Comparison of ENCODE assay signal across 9 mouse cellular contexts in the genomic region with DNA sequence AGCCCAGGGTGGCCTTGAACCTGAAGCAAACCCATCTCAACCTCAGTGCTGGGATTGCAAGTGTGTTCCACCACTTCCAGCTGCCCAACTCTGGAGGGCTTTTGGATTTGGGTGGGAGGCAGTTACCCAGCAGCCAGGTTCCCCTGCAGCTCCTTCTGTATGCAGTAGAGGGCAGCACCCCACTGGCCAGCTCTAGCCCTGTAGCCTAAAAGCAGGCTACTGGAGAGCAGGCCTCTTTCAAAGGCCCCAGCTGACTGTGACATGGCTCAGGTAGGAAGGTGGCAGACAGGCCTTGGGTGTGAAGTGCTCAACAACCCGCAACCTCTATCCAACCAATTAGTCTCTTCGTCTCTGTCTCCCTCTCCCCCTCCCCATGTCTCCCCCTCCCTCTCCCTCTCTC. TPM values are rescaled to one million over a fixed set of nuclear protein-coding genes. Genes with fewer than 3 reads are reported as not detected.
DNase-seq lines count a peak whose midpoint lies in the region; ATAC-seq lines count a peak whose summit lies in the region.
"Had no signal": no experiment of that assay in that cellular context is flagged by ENCODE, and none has a peak within 500 bp of the region (broad histone marks: within the 10 kb centered on the region; RNA-seq: fewer than 3 reads in every experiment).

No protein-coding gene starts in this region.

- 54% methylated on average over 2 of the region's 2 CpGs for WGBS in kidney, embryonic 14.5 days
- WGBS in liver, embryonic 11.5 days, result 73% methylated on average over 2 of the region's 2 CpGs

- H3K9ac ChIP-seq in kidney, embryonic 14.5 days (ENCODE audit: low read depth, low read length), result no peak overlapping the region
- H3K9ac ChIP-seq in liver, embryonic 11.5 days (ENCODE audit: low read depth, low read length), result no peak overlapping the region
- H3K9ac ChIP-seq: embryonic facial prominence, embryonic 15.5 days had no signal

- no peaks in the 10 kb centered on the region for H3K9me3 ChIP-seq in kidney, embryonic 14.5 days (ENCODE audit: control insufficient read depth, low read length)
- H3K9me3 ChIP-seq in liver, embryonic 11.5 days (ENCODE audit: control insufficient read depth, low read length), result no peaks in the 10 kb centered on the region
- H3K9me3 ChIP-seq: embryonic facial prominence, embryonic 15.5 days had no signal

- H3K27me3 ChIP-seq in kidney, embryonic 14.5 days (ENCODE audit: control insufficient read depth, insufficient read depth, low read length), result no peaks in the 10 kb centered on the region
- H3K27me3 ChIP-seq in liver, embryonic 11.5 days (replicated peaks; ENCODE audit: control insufficient read depth, insufficient read depth, low read length), result no peaks in the 10 kb centered on the region
- H3K27me3 ChIP-seq in splenic B cell, adult 2 months (ENCODE audit: control insufficient read depth, insufficient read depth, low read length, poor library complexity, severe bottlenecking), result no peaks in the 10 kb centered on the region
- H3K27me3 ChIP-seq: embryonic facial prominence, embryonic 15.5 days had no signal

- no peak overlapping the region for H3K4me2 ChIP-seq in kidney, embryonic 14.5 days (replicated peaks; ENCODE audit: low read depth, low read length)
- no peak overlapping the region for H3K4me2 ChIP-seq in liver, embryonic 11.5 days
- H3K4me2 ChIP-seq: embryonic facial prominence, embryonic 15.5 days had no signal

- peaks cover 32% of the 10 kb centered on the region for H3K36me3 ChIP-seq in kidney, embryonic 14.5 days (ENCODE audit: control insufficient read depth, insufficient read depth, low read length)
- peaks cover 21% of the 10 kb centered on the region for H3K36me3 ChIP-seq in liver, embryonic 11.5 days (ENCODE audit: control insufficient read depth, insufficient read depth, low read length)
- H3K36me3 ChIP-seq in splenic B cell, adult 2 months (ENCODE audit: control insufficient read depth, insufficient read depth, low read length, poor library complexity, severe bottlenecking), result peaks cover 2% of the 10 kb centered on the region

- H3K4me3 ChIP-seq in kidney, embryonic 14.5 days (ENCODE audit: low read length), result no peak overlapping the region
- no peak overlapping the region for H3K4me3 ChIP-seq in liver, embryonic 11.5 days (ENCODE audit: low read depth, low read length)
- H3K4me3 ChIP-seq: embryonic facial prominence, embryonic 15.5 days had no signal

- DNase-seq in urinary bladder, adult 18-20 months (ENCODE audit: low spot score in 2 of 2), result peak; percentile 20 to 52
- DNase-seq in urinary bladder, postnatal 10 days (ENCODE audit: low spot score), result no peak
- DNase-seq in embryo, embryonic 11 days, result peak; percentile 64
- no peak for DNase-seq in liver, embryonic 11.5 days (ENCODE audit: low spot score)
- peak; percentile 29 to 50 for DNase-seq in natural killer cell, adult 2 months (ENCODE audit: low spot score in 2 of 2)
- DNase-seq in splenic B cell, adult 2 months (ENCODE audit: low read depth, low spot score), result peak; percentile 73

- no peak overlapping the region for H3K27ac ChIP-seq in kidney, embryonic 14.5 days (ENCODE audit: low read depth, low read length)
- H3K27ac ChIP-seq in liver, embryonic 11.5 days (ENCODE audit: low read depth, low read length), result no peak overlapping the region
- H3K27ac ChIP-seq: embryonic facial prominence, embryonic 15.5 days had no signal

- peak; percentile 83 for ATAC-seq in granulocyte monocyte progenitor cell, adult 5-6 weeks (replicated peaks; ENCODE audit: poor library complexity, severe bottlenecking)
- ATAC-seq in kidney, embryonic 14.5 days (ENCODE audit: low FRiP score, low TSS enrichment), result peak; percentile 79
- ATAC-seq in liver, embryonic 11.5 days (replicated peaks; ENCODE audit: low FRiP score), result peak; percentile 68; the same call in 1 of the 2 replicates

- H3K4me1 ChIP-seq in kidney, embryonic 14.5 days (ENCODE audit: control insufficient read depth, insufficient read depth, low read length), result no peaks in the 10 kb centered on the region
- H3K4me1 ChIP-seq in liver, embryonic 11.5 days (replicated peaks; ENCODE audit: control insufficient read depth, insufficient read depth, low read length), result no peaks in the 10 kb centered on the region
- H3K4me1 ChIP-seq: embryonic facial prominence, embryonic 15.5 days had no signal

RNA-seq across cellular contexts. Expression of a gene that starts 9.2 kb away (rescaled TPM):
- total RNA-seq in granulocyte monocyte progenitor cell, adult 5-6 weeks (2014; fragmentation: Nextera tagmentation), result 2.9 and 6.4 TPM in 2 replicates
- total RNA-seq in granulocyte monocyte progenitor cell, adult 5-6 weeks (2017), result 4.8 and 6.8 TPM in 2 replicates
- 5.4 and 8.8 TPM in 2 replicates for polyA plus RNA-seq in kidney, embryonic 14.5 days (2014; fragmentation: Nextera tagmentation; extraction: Ambion mirVana)
- 7.4 and 8.8 TPM in 2 replicates for polyA plus RNA-seq in liver, embryonic 11.5 days (2014; fragmentation: Nextera tagmentation; extraction: Ambion mirVana)

RNA-seq across cellular contexts. Expression of a gene that starts 9.3 kb away (rescaled TPM):
- total RNA-seq in granulocyte monocyte progenitor cell, adult 5-6 weeks (2014; fragmentation: Nextera tagmentation), result 72.9 and 97.5 TPM in 2 replicates
- total RNA-seq in granulocyte monocyte progenitor cell, adult 5-6 weeks (2017), result 91.3 and 123 TPM in 2 replicates
- 153 and 174 TPM in 2 replicates for polyA plus RNA-seq in kidney, embryonic 14.5 days (2014; fragmentation: Nextera tagmentation; extraction: Ambion mirVana)
- polyA plus RNA-seq in liver, embryonic 11.5 days (2014; fragmentation: Nextera tagmentation; extraction: Ambion mirVana), result 154 and 156 TPM in 2 replicates

RNA-seq across cellular contexts. Expression of a gene that starts 30.1 kb away (rescaled TPM):
- total RNA-seq in granulocyte monocyte progenitor cell, adult 5-6 weeks (2014; fragmentation: Nextera tagmentation), result 49.3 and 54.8 TPM in 2 replicates
- total RNA-seq in granulocyte monocyte progenitor cell, adult 5-6 weeks (2017), result 31.6 and 36.8 TPM in 2 replicates
- polyA plus RNA-seq in kidney, embryonic 14.5 days (2014; fragmentation: Nextera tagmentation; extraction: Ambion mirVana), result 10.0 and 23.8 TPM in 2 replicates
- 15.0 and 15.8 TPM in 2 replicates for polyA plus RNA-seq in liver, embryonic 11.5 days (2014; fragmentation: Nextera tagmentation; extraction: Ambion mirVana)

Comparison
In these comparisons a context has a peak if more than half of its experiments do, and no peak if none do; other contexts are left out.
1. DNase-seq: peak in urinary bladder, adult 18-20 months (2 of 2), embryo, embryonic 11 days (single experiment), natural killer cell, adult 2 months (2 of 2) and splenic B cell, adult 2 months (single experiment); none in urinary bladder, postnatal 10 days (single experiment) and liver, embryonic 11.5 days (single experiment).
2. Peak in every context shown above with its lines, with median percentiles within 50 percentile points of each other: ATAC-seq.